Mouse (Mus musculus) G1E (cell line): ENCODE data around the gene Tspan33.

ENCODE experiments used
- CTCF ChIP-seq: IDR thresholded peaks from 2 replicates; pipeline ENCODE4 v1.5.1; 2012; ENCODE audit warnings: low read depth, low read length, inconsistent platforms, mixed read lengths
- POLR2AphosphoS5 ChIP-seq: IDR thresholded peaks from 2 replicates; pipeline ENCODE4 v1.6.1; 2012; ENCODE audit warnings: low read depth, low read length, inconsistent platforms; ENCODE audit not compliant: insufficient replicate concordance

GRCm38 (mm10) chr6:29711318-29711717, 17.3 kb downstream of the Tspan33 start:
- TF ChIP-seq CTCF (no peak), POLR2AphosphoS5 (no peak)
